Mouse (Mus musculus): Measurements from ENCODE around the gene Sox1.

- no peak for TF ChIP-seq CTCF (IDR thresholded peaks at IDR 0.05; ENCODE audit: extremely low read depth, insufficient read depth, low read length)
- TF ChIP-seq POLR2A (IDR thresholded peaks at IDR 0.05; ENCODE audit: extremely low read depth, insufficient read depth, low read length): no peak
Observed at GRCm38 (mm10) chr8:12445926-12446680, 51.0 kb downstream of the Sox1 start.
